Mouse (Mus musculus) heart, embryonic 12.5 days (tissue): Measurements from ENCODE around the gene Ghdc. TPM values are rescaled to one million over a fixed set of nuclear protein-coding genes. Genes with fewer than 3 reads are reported as not detected.

Source experiments
- ATAC-seq: fragments of 200-750 bp; cut with Nextera tagmentation; 2 replicates; pipeline ENCODE4 v1.8.0; 2017; ENCODE audit warnings: moderate TSS enrichment, moderate library complexity; ENCODE audit not compliant: insufficient number of reproducible peaks, low FRiP score
- H3K27ac ChIP-seq: fragments of 300-500 bp; sonication (generic); 2 replicates; pipeline ENCODE4 v1.5.1; 2016; ENCODE audit warnings: mild to moderate bottlenecking, moderate library complexity; ENCODE audit not compliant: poor library complexity, severe bottlenecking
- H3K27me3 ChIP-seq: fragments of 300-500 bp; sonication (generic); replicated peaks from 2 replicates; pipeline ENCODE4 v1.6.1; 2016; ENCODE audit warnings: mild to moderate bottlenecking, moderate library complexity
- H3K36me3 ChIP-seq: fragments of 300-500 bp; sonication (generic); 2 replicates; pipeline ENCODE4 v1.6.1; 2016; ENCODE audit warnings: mild to moderate bottlenecking, moderate library complexity
- H3K4me1 ChIP-seq: fragments of 300-500 bp; sonication (generic); replicated peaks from 2 replicates; pipeline ENCODE4 v1.6.1; 2016; ENCODE audit warnings: mild to moderate bottlenecking
- H3K4me2 ChIP-seq: fragments of 300-500 bp; sonication (generic); 2 replicates; pipeline ENCODE4 v1.6.1; 2016; ENCODE audit warnings: mild to moderate bottlenecking, moderate library complexity
- H3K4me3 ChIP-seq: fragments of 300-500 bp; sonication (generic); 2 replicates; pipeline ENCODE4 v1.5.1; 2016; ENCODE audit warnings: mild to moderate bottlenecking
- H3K9ac ChIP-seq: fragments of 300-500 bp; sonication (generic); 2 replicates; pipeline ENCODE4 v1.6.1; 2016; ENCODE audit warnings: mild to moderate bottlenecking, moderate library complexity
- H3K9me3 ChIP-seq: fragments of 300-500 bp; sonication (generic); replicated peaks from 2 replicates; pipeline ENCODE4 v1.6.1; 2016; ENCODE audit warnings: mild to moderate bottlenecking, moderate library complexity
- WGBS: fragments of 180-500 bp; shearing (Covaris S2); methylation state at CpG from one replicate; pipeline ENCODE4 v1.1.7; 2016; 5-methylcytosine and 5-hydroxymethylcytosine counted together
- polyA plus RNA-seq: library from polyadenylated mRNA; unstranded; fragments of >200 nt; fragmentation: Nextera tagmentation; extraction: Ambion mirVana; gene quantifications from 2 replicates; pipeline ENCODE4 v1.2.1, GENCODE M21; 2016

Gene Ghdc
- polyA plus RNA-seq, 1 experiment from 2014 or later = 7.0 TPM

GRCm38 (mm10) chr11:100746546-100746945 is 24.2 kb downstream of the Ghdc start:
- Histone ChIP-seq H3K27me3 (peaks cover 57% of the 10 kb centered on the region), H3K4me3 (no peak overlapping the region), H3K9ac (no peak overlapping the region), H3K4me1 (no peaks in the 10 kb centered on the region), H3K36me3 (no peaks in the 10 kb centered on the region), H3K4me2 (no peak overlapping the region), H3K27ac (no peak overlapping the region), H3K9me3 (no peaks in the 10 kb centered on the region; the same call in 1 of the 2 replicates)
- WGBS = 75% methylated on average over 10 of the region's 10 CpGs
- ATAC-seq = no peak

GRCm38 (mm10) chr11:100745085-100745484 is 25.7 kb downstream of the Ghdc start:
- H3K9me3 ChIP-seq = no peaks in the 10 kb centered on the region
- ATAC-seq = peak; percentile 52; the same call in 1 of the 2 replicates
- H3K4me2 ChIP-seq = no peak overlapping the region
- WGBS = 15% methylated on average over 6 of the region's 6 CpGs
- H3K4me3 ChIP-seq = no peak overlapping the region
- peaks cover 50% of the 10 kb centered on the region for H3K27me3 ChIP-seq
- H3K36me3 ChIP-seq = no peaks in the 10 kb centered on the region
- no peak overlapping the region for H3K9ac ChIP-seq
- H3K27ac ChIP-seq = no peak overlapping the region
- H3K4me1 ChIP-seq = no peaks in the 10 kb centered on the region

DNA sequence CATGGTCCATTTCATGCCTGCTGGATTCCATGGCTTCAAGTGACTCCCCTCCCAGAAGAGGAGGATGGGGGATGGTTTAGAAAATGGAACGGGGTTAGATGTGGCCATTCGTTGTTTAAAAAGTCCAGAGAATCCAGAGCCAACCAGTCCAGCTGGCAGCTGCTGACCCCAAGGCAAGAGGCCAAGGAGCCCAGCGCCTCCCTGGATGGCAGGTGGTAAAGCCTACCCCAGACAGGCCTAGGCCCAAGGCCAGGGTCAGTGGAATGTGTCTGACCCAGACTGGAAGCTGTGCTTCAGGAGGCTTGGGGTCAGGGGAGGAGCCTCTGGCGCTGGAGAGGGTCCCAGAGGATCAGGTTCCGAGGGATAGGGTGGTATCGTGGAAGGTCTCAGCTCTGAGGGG is 29.4 kb downstream of the Ghdc start:
- Histone ChIP-seq H3K4me1 (peaks cover 11% of the 10 kb centered on the region), H3K4me2 (no peak overlapping the region), H3K9me3 (no peaks in the 10 kb centered on the region), H3K27ac (no peak overlapping the region), H3K9ac (no peak overlapping the region), H3K27me3 (peaks cover 18% of the 10 kb centered on the region), H3K4me3 (no peak overlapping the region), H3K36me3 (no peaks in the 10 kb centered on the region)
- WGBS = 59% methylated on average over 6 of the region's 6 CpGs
- no peak for ATAC-seq

DNA sequence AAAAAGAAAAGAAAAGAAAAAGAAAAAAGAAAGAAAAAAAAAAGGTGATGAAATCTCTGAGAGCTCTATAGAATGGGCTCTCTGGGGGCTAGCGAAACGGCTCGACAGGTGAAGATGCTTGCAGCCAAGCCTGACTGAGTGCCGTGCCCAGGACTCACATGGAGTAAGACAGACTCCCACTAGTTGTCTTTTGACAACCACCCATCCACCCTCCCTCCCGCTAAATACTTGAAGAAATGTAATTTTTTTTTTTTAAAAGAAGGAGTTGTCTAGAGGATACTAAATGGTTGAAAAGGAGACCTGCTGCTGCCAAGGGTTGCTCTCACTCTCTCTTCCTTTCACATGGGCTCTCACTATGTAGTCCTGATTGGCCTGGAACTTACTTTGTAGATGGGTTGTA is 32.0 kb downstream of the Ghdc start:
- WGBS = 19% methylated on average over 5 of the region's 5 CpGs
- Histone ChIP-seq H3K27ac (no peak overlapping the region), H3K9ac (0 out of 2 replicates have a peak overlapping the region, but pooled peaks have one; percentile 67), H3K4me3 (peak overlapping the region; percentile 99), H3K4me1 (peaks cover 24% of the 10 kb centered on the region), H3K4me2 (peak overlapping the region; percentile 98), H3K27me3 (peaks cover 7% of the 10 kb centered on the region), H3K9me3 (no peaks in the 10 kb centered on the region), H3K36me3 (0 out of 2 replicates have a peak, but pooled peaks cover 3% of the 10 kb centered on the region)
- ATAC-seq = no peak

- peak within 1 kb of the TSS; percentile 98 for H3K9ac ChIP-seq
- peaks cover 5% of the 10 kb centered on the region; the same call in 1 of the 2 replicates for H3K36me3 ChIP-seq
- under 1% methylated on average over 39 of the region's 39 CpGs for WGBS
- H3K4me2 ChIP-seq = peak within 1 kb of the TSS; percentile 98
- H3K9me3 ChIP-seq = no peaks in the 10 kb centered on the region
- peak; percentile 99 for ATAC-seq
- peak within 1 kb of the TSS; percentile 99 for H3K4me3 ChIP-seq
- H3K27me3 ChIP-seq = peaks cover 7% of the 10 kb centered on the region
- peaks cover 24% of the 10 kb centered on the region for H3K4me1 ChIP-seq
- peak within 1 kb of the TSS; percentile 65; the same call in 1 of the 2 replicates for H3K27ac ChIP-seq
These were observed 32.6 kb downstream of the Ghdc start, which contains the start of gene Rab5c for GRCm38 (mm10) chr11:100738066-100738604. TSS of gene Rab5c (minus strand) at chr11:100738215.

DNA sequence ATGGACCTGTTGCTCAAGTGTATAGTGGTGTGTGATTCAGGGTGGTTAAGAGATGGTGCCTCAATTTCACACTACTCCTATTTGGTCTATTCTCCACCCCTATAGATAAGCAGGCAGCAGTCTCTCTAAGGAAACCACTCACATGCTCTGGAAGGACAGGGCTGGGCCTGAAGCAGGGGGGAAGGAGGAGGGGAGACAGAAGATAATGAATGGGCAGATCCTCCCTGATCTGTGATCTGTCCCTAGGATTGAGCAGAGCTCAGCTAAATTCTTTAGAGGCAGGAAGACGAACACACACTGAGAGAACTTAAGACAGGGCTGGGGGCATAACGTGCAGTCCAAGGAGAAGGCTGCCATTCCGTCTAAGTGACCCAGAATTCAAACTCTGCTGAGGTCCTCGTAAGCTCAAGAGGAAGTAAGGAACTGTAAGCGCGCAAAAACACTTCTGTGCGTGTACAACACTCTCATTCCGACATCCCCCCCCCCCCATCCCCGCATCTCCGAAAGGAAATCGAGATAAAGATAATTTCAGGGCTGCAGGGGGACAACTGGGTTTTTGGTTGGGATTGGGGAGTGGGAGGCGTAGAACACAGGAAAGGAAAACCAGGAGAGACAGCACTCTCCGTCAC is 33.5 kb downstream of the Ghdc start:
- no peak for ATAC-seq
- Histone ChIP-seq H3K27me3 (peaks cover 7% of the 10 kb centered on the region), H3K36me3 (peaks cover 9% of the 10 kb centered on the region; the same call in 1 of the 2 replicates), H3K4me3 (peak overlapping the region; percentile 99), H3K9ac (peak overlapping the region; percentile 98), H3K9me3 (no peaks in the 10 kb centered on the region), H3K4me2 (peak overlapping the region; percentile 98), H3K4me1 (peaks cover 24% of the 10 kb centered on the region), H3K27ac (0 out of 2 replicates have a peak overlapping the region, but pooled peaks have one; percentile 65)
- WGBS = 2% methylated on average over 13 of the region's 13 CpGs

DNA sequence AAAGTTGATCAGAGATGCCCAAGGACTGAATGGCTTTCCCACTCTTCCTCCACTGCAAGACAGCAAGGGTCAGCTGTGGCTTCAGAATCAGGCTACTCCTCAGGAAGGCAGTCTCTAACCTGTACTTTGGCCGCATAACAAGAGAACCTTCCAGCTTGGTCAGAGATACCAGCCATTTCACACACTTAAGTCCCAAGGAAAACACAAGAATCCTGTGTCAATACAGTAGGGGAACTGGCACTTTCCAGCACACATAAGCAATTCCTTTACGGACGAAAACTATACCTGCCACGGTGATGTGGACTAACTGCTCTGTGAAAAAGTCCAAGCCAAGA is 34.0 kb downstream of the Ghdc start:
- Histone ChIP-seq H3K27ac (no peak overlapping the region), H3K4me2 (peak overlapping the region; percentile 98), H3K27me3 (peaks cover 7% of the 10 kb centered on the region), H3K36me3 (peaks cover 9% of the 10 kb centered on the region; the same call in 1 of the 2 replicates), H3K4me1 (peaks cover 24% of the 10 kb centered on the region), H3K4me3 (peak overlapping the region; percentile 99), H3K9me3 (no peaks in the 10 kb centered on the region), H3K9ac (peak overlapping the region; percentile 98)
- 59% methylated on average over 4 of the region's 4 CpGs for WGBS
- no peak for ATAC-seq

DNA sequence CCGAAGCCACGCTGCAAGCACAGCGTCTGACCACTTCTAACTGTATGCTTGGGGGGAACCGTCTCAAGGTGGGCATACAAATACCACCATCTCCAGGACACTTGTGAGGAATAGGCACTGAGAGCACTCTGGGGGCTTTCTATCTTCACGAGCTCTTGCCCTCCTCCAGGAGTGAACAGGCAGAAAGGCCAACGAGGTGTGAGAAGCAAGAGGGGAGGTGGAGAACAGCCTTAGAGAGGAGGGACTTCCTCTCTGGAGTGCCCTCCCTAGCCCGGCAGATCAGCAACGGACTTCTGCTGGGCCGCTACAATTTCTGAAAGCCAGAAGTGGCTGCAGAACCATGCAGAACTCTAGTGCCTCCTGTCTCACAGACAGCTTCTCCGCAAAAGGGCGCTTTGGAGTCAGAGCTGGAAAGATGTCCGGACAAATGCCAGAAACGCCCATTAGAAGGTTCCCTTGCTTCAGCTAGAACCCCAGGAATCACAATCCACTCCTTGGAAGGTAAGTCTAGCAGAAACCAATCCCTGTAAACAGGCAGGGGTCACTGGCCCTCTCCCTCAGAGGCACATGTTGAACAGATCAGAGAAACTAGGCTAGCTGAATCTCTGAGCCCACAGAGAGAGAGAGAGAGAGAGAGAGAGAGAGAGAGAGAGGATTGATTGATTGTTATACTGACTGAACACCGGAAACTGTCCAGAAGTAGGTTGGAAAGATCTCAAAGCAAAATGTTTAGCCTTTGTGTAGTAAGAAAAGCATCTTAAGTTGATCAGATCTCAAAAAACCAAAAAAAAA is 34.6 kb downstream of the Ghdc start:
- Histone ChIP-seq H3K36me3 (peaks cover 9% of the 10 kb centered on the region; the same call in 1 of the 2 replicates), H3K9me3 (no peaks in the 10 kb centered on the region), H3K27ac (0 out of 2 replicates have a peak overlapping the region, but pooled peaks have one; percentile 12), H3K27me3 (peaks cover 4% of the 10 kb centered on the region), H3K4me3 (peak overlapping the region; percentile 99), H3K4me1 (peaks cover 24% of the 10 kb centered on the region), H3K9ac (peak overlapping the region; percentile 57), H3K4me2 (peak overlapping the region; percentile 98)
- no peak for ATAC-seq
- 57% methylated on average over 14 of the region's 14 CpGs for WGBS

DNA sequence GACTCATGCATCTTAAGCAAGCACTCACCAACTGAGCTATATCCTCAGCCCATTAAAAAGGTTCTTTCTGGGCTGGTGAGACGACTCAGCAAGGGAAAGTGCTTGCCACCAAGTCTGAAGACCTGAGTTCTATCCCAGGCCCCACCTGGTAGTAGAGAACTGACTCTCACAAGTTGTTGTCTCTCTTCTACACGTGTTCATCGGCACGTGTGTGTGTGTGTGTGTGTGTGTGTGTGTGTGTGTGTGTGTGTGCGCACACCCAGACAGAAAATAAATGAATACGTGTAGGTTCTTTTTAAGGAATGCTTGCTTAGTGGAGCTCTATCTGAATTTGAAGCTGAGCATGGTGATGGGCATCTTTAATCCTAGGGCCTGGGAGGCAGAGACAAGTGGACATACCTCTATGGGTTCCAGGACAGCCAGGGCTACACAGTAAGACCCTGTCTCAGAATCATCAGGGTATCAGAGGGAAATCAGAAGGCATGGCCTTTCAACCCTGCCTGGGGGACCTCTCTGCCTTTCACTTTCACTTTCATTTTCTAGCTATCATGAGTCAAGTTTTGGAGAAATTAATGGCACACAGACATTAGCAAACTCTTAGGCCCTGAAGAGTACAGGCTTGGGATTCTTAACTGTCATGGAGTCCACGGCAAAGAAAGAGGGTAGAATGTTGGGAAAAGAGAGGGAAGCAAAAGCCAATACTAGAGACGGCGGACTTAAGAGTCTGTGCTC is 35.5 kb downstream of the Ghdc start:
- H3K4me1 ChIP-seq = peaks cover 24% of the 10 kb centered on the region
- no peak overlapping the region for H3K27ac ChIP-seq
- ATAC-seq = no peak
- no peaks in the 10 kb centered on the region for H3K9me3 ChIP-seq
- H3K27me3 ChIP-seq = peaks cover 4% of the 10 kb centered on the region
- peaks cover 9% of the 10 kb centered on the region; the same call in 1 of the 2 replicates for H3K36me3 ChIP-seq
- peak overlapping the region; percentile 98 for H3K4me2 ChIP-seq
- H3K9ac ChIP-seq = peak overlapping the region; percentile 57; the same call in 1 of the 2 replicates
- H3K4me3 ChIP-seq = peak overlapping the region; percentile 28
- 90% methylated on average over 9 of the region's 9 CpGs for WGBS

- H3K9ac ChIP-seq = no peak overlapping the region
- no peaks in the 10 kb centered on the region for H3K9me3 ChIP-seq
- H3K36me3 ChIP-seq = peaks cover 23% of the 10 kb centered on the region
- H3K4me1 ChIP-seq = peaks cover 5% of the 10 kb centered on the region
- WGBS = 86% methylated on average over 6 of the region's 6 CpGs
- H3K27me3 ChIP-seq = no peaks in the 10 kb centered on the region
- ATAC-seq = no peak
- H3K4me3 ChIP-seq = no peak overlapping the region
- no peak overlapping the region for H3K4me2 ChIP-seq
- H3K27ac ChIP-seq = no peak overlapping the region
These were observed 40.1 kb downstream of the Ghdc start for GRCm38 (mm10) chr11:100730477-100731205.
